Mouse (Mus musculus) kidney, adult 18-20 months (tissue): ENCODE measurements at regions not wholly inside any gene's neighbourhood (a gene's known extent, or its start where the extent isn't known, plus 50 kb on each side); places are given as distances from the start of the nearest gene placed in this dataset.

Experiments
- DNase-seq: peaks from one replicate; pipeline ENCODE4 v3.0.0; 2021

DNA sequence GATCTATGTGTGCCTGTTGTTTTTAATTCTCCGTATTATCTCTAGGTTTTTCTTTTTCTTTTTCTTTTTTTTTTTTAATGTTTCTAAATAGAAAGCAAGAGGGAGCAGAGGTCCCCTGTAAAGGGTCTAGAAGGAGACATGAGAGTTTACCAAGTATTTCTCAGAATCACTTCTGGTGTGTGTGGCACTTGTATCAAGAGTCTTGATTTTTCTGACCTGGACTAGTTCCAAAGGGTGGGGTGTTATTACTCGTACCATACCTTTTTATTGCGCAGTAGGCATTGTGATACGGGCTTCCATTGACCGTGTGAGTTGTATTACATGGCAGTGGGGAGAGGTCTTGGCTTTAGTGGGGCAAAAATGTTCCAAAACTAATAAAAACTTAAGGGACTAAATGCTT lies 63.2 kb upstream of the Bmp6 start:
- no peak for DNase-seq

DNA sequence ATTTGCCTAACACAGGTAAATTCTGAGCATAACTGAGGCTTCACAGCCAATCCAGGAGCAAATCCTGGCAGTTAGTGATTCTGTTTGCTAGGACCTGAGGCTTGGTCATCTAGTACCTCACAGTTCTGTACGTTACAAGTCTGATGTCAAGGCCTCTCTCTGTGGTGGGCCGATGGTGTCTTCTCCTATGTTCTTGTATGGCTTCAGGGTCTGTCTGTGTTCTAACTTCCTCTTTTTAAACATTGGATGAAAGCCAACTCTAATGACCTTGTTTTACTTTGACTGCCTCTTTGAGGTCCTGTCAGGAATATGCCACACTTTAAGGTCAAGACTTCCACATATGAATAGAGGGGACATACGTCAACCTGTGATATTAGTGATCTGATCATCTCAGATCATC lies 56.9 kb upstream of the Bmp6 start:
- no peak for DNase-seq

DNA sequence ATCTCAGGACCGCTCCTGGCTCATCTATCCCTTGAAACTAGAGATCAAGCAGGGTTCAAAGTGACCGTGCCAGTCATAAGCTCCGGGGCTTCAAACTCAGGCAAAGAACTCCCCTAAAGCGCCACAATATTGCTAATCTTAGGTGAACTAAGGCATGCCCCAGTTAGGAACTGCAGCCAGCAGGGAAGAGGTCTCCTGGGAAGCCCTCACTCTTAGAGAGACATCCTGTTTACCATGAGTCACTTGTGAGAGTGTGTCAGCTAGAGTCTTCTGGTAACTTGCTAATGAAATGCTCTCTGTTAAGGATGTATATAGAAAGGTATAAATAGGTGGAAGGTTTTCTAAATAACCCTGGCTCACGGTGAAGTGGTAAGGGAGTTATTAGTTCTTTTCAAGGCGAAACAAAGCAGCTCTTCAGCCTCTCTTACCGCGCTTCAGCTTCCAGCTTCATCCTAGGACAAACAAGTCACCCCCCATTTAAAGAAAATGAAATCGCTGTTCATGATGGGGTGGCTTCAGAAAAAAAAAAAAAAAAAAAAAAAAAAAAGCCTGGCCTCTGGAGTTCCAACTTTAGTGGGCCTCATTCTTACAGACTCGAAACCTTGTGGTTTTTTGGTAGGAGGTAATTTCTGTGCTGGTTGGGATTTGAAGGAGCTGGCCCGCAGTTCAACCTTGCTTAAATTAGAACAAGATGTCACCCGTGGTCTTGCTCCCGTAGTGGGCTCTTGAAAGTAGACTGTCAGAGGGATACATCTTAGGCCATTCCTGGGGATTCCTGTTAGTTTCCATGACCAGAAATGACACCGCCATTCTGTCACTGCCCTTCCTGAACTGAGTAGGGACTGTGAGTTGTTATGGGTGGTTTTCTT lies 56.1 kb upstream of the Bmp6 start:
- no peak for DNase-seq

DNA sequence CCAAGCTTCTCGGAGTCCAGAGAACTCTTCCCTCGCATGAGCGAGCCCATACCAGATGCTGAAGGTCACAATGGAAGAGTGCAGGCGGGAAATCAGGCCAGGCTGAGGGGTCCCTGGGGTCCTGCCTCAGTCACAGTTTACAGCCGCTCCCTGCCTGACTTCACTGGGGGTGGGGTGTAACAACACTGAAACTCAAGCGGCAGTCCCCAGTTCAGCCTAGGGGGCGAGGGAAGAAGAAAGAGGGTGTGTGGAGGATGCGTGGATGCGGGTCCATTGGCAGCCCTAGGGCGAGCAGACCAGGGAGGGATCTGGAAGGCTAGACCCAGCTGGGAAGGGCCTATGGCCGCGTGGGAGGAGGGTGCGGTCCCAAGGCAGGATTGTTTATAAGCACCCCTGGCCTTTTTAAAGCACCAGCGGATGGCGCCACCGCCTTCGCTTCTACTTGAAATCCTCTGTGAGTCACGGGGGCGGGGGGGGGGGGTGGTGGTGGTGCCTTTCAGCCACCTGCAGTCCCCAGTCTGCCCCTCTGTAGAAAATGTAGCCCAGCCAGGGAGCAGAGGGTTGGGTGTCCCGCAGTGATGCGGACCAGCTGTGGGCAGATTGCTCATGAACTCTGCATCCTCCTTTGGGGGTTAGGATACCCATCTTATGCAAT lies 54.5 kb upstream of the Bmp6 start:
- peak; percentile 7 for DNase-seq

DNA sequence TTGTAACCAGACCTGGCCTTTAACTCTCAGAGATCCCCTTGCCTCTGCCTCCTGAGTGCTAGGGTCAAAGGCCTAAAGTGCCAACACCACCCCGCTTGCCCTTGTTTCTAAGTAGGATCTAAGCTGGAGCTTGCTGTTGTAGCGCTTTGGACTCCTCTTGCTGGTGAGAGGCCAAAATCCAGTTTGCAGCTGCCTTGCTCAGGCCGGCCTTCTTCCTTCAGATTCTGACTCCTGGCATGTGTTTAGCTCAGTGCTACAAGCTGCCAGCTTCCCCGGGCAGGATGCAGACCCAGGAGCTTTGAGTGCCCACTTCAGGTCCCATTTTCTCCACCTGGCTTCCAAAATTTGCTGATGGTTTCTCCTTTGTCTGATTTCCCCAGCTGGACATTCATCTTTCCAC lies 53.4 kb upstream of the Bmp6 start:
- DNase-seq = no peak
